8 mouse cellular contexts compared by ENCODE assay signal in the genomic region with DNA sequence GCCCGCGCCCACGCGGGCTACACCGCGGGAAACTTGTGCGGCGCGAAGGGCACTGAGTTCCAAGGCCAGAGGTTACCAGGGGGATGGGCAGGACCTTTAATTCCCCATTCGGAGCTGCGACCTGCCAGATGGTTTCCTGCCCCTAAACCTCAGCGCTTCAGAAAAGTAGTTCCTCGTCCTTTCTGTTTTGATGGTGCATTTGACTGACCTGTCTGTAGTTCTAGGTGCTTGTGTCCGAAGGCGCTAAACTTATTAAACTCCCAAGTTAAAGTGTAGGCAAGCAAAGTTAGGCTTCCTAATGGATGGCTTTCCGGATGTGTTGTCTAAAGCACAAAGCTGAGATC. TPM values are rescaled to one million over a fixed set of nuclear protein-coding genes. Genes with fewer than 3 reads are reported as not detected.
DNase-seq lines count a peak whose midpoint lies in the region; ATAC-seq and TF ChIP-seq lines count a peak whose summit lies in the region.

No protein-coding gene starts in this region.

- no peak for ATAC-seq in kidney, embryonic 15.5 days (replicated peaks; ENCODE audit: low FRiP score)
- no peak for ATAC-seq in hindbrain, embryonic 16.5 days
- ATAC-seq in midbrain, embryonic 16.5 days, result no peak

- H3K9me3 ChIP-seq in kidney, embryonic 15.5 days (replicated peaks), result no peaks in the 10 kb centered on the region
- no peaks in the 10 kb centered on the region for H3K9me3 ChIP-seq in hindbrain, embryonic 16.5 days (ENCODE audit: control insufficient read depth, low read length)
- no peaks in the 10 kb centered on the region for H3K9me3 ChIP-seq in midbrain, embryonic 16.5 days (replicated peaks; ENCODE audit: control insufficient read depth, low read length, poor library complexity, severe bottlenecking)

- no peaks in the 10 kb centered on the region for H3K36me3 ChIP-seq in kidney, embryonic 15.5 days
- no peaks in the 10 kb centered on the region for H3K36me3 ChIP-seq in hindbrain, embryonic 16.5 days (ENCODE audit: control insufficient read depth, insufficient read depth, low read length)
- no peaks in the 10 kb centered on the region for H3K36me3 ChIP-seq in midbrain, embryonic 16.5 days (ENCODE audit: control insufficient read depth, insufficient read depth, low read length)

- H3K27ac ChIP-seq in kidney, embryonic 15.5 days, result peak overlapping the region; percentile 91
- H3K27ac ChIP-seq in cortical plate, adult 2 months (ENCODE audit: insufficient read depth, low read length), result peak overlapping the region; percentile 99
- H3K27ac ChIP-seq in hindbrain, embryonic 16.5 days (ENCODE audit: low read depth, low read length), result peak overlapping the region; percentile 91
- H3K27ac ChIP-seq in midbrain, embryonic 16.5 days (ENCODE audit: low read length), result peak overlapping the region; percentile 82

- no peak for TF ChIP-seq CTCF in cortical plate, adult 2 months (IDR thresholded peaks at IDR 0.05; ENCODE audit: extremely low read depth, insufficient read depth, low read length)

- no peak for TF ChIP-seq POLR2A in cortical plate, adult 2 months (IDR thresholded peaks at IDR 0.05; ENCODE audit: extremely low read depth, insufficient read depth, low read length)

- intact Hi-C loops in gastrocnemius, postnatal 14 days (cut with DNase I; ENCODE audit: low total_unique reads), result loop anchor here (5.0 to 10.0 kb wide), 2 partner anchors 92 to 225 kb away; no protein-coding TSS in a partner anchor

- peak overlapping the region; percentile 73 for H3K4me3 ChIP-seq in kidney, embryonic 15.5 days (replicated peaks)
- H3K4me3 ChIP-seq in cortical plate, adult 2 months (ENCODE audit: insufficient read depth, low read length), result peak overlapping the region; percentile 80
- H3K4me3 ChIP-seq in hindbrain, embryonic 16.5 days (ENCODE audit: low read length), result peak overlapping the region; percentile 90
- H3K4me3 ChIP-seq in midbrain, embryonic 16.5 days (ENCODE audit: low read depth, low read length), result peak overlapping the region; percentile 85

- no peaks in the 10 kb centered on the region for H3K27me3 ChIP-seq in kidney, embryonic 15.5 days
- H3K27me3 ChIP-seq in hindbrain, embryonic 16.5 days (replicated peaks; ENCODE audit: control insufficient read depth, insufficient read depth, low read length), result no peaks in the 10 kb centered on the region
- H3K27me3 ChIP-seq in midbrain, embryonic 16.5 days (ENCODE audit: control insufficient read depth, insufficient read depth, low read depth, low read length), result 0 out of 2 replicates have a peak, but pooled peaks cover 2% of the 10 kb centered on the region

- H3K4me1 ChIP-seq in kidney, embryonic 15.5 days, result peaks cover 40% of the 10 kb centered on the region
- H3K4me1 ChIP-seq in cortical plate, adult 2 months (ENCODE audit: control insufficient read depth, insufficient read depth, low read length), result peaks cover 5% of the 10 kb centered on the region; the same call in 1 of the 2 replicates
- H3K4me1 ChIP-seq in hindbrain, embryonic 16.5 days (ENCODE audit: control insufficient read depth, insufficient read depth, low read depth, low read length), result peaks cover 16% of the 10 kb centered on the region
- H3K4me1 ChIP-seq in midbrain, embryonic 16.5 days (ENCODE audit: control insufficient read depth, insufficient read depth, low read length), result peaks cover 10% of the 10 kb centered on the region; the same call in 1 of the 2 replicates

- peak overlapping the region; percentile 78 for H3K9ac ChIP-seq in kidney, embryonic 15.5 days
- peak overlapping the region; percentile 92 for H3K9ac ChIP-seq in hindbrain, embryonic 16.5 days (ENCODE audit: low read depth, low read length)
- peak overlapping the region; percentile 87 for H3K9ac ChIP-seq in midbrain, embryonic 16.5 days (ENCODE audit: low read depth, low read length)

- DNase-seq in kidney, adult 18-20 months, result no peak
- no peak for DNase-seq in urinary bladder, postnatal 14 days (ENCODE audit: low spot score)
- no peak for DNase-seq in frontal cortex, postnatal 14 days (ENCODE audit: low spot score in 2 of 2)
- DNase-seq in gastrocnemius, postnatal 14 days, result no peak

- WGBS in kidney, embryonic 15.5 days, result 1% methylated on average over 16 of the region's 16 CpGs
- WGBS in hindbrain, embryonic 16.5 days, result under 1% methylated on average over 16 of the region's 16 CpGs
- 0% methylated on average over 16 of the region's 16 CpGs for WGBS in midbrain, embryonic 16.5 days

- peak overlapping the region; percentile 85 for H3K4me2 ChIP-seq in kidney, embryonic 15.5 days
- peak overlapping the region; percentile 87 for H3K4me2 ChIP-seq in hindbrain, embryonic 16.5 days (ENCODE audit: low read length)
- H3K4me2 ChIP-seq in midbrain, embryonic 16.5 days (ENCODE audit: low read length), result peak overlapping the region; percentile 85

RNA-seq across cellular contexts. Expression of gene Lifr, which starts 39.5 kb away (rescaled TPM):
- 20.3 and 22.3 TPM in 2 replicates for polyA plus RNA-seq in kidney, embryonic 15.5 days (2015; fragmentation: Nextera tagmentation; extraction: Ambion mirVana)
- polyA plus RNA-seq in cortical plate, adult 2 months (2012; rRNA removed), result 16.0 and 17.0 TPM in 2 replicates
- 16.8 and 18.2 TPM in 2 replicates for polyA plus RNA-seq in hindbrain, embryonic 16.5 days (2015; fragmentation: Nextera tagmentation; extraction: Ambion mirVana)
- polyA plus RNA-seq in midbrain, embryonic 16.5 days (2015; fragmentation: Nextera tagmentation; extraction: Ambion mirVana), result 8.0 and 9.5 TPM in 2 replicates
- 10 to 100 TPM; 40.2 to 52.2 TPM for total RNA-seq in gastrocnemius, postnatal 14 days (2021)
